Mouse (Mus musculus) heart, postnatal 36 days (tissue): ENCODE measurements around the gene Gm29797. TPM values are rescaled to one million over a fixed set of nuclear protein-coding genes. Genes with fewer than 3 reads are reported as not detected.
A peak's percentile ranks its signal among the peaks of the same experiment; 100 is the strongest.

Experiments used
- DNase-seq, 2 experiments: peaks; one replicate each; pipeline ENCODE4 v3.0.0; 2021 to 2022
- intact Hi-C: fragments of 180-260 bp; cut with DNase I; formaldehyde crosslinking; loops from one replicate; pipeline ENCODE4 v1.15.1; 2025
- total RNA-seq, 2 experiments: library from RNA; stranded (reverse); gene quantifications; 2 replicates each; pipeline ENCODE4 v1.2.3; 2021

The Gm29797 gene
- total RNA-seq = not detected

DNA sequence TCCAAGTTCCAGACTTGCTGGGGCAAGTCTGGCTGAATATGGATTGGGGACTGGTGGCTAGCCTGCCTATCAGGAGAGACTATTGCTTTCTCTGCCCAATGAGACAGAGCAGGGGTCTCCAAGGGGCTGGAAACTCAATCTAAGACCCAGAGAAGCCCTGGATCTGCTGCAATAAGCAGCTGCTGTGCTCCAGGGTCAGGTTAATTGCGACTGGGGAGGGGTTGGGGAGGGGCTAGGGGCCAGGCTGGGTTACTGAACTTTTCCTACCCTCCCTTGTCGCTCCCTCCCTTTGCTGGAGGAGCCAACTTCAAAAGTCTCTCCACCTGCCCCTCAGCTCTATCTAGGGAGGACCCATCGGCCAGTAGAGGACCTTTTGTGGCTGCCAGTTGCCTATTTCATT is at the start of gene Gm29797:
Gene Gm29797, plus strand, starts transcription at position 301 of the 400 bp plus-strand sequence.
- intact Hi-C loops = no loop called here

DNA sequence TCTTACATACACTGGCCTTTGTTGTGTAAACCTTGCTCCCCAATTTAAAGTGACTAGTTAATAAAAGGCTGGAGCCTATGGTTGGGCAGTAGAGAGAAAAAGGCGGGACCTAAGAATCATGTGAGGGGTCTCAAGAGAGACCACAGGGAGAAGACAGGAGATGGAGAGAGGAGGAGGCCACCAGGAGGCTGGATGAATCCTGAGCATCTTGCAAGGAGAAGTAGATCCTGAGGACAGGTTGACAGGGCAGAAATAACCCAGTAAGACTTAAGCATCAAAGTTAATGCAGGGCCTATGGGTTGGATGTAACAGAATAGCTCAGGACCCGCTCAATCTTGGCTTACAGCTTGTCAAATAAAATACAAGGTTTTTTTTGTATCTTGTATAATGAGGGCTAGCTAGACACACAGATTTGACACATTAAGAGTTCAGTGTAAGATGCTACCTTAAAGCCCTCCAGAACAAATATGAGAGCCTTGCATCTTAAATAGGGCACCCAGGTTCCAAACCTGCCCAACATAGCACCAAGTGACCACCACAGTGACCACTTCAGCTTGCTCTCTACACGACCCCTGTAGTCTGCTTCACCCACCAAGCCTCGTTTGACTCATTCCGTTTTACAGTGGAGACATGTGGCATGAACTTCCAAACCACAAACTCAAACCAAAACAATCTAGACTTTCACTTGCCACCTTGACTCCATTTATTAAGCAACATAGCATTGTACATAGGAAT is 37.9 kb upstream of the Gm29797 start:
- no peak for DNase-seq
- intact Hi-C loops = no loop called here

More for the DNA sequence above, at the start of gene Gm29797:
- no peak for DNase-seq

DNA sequence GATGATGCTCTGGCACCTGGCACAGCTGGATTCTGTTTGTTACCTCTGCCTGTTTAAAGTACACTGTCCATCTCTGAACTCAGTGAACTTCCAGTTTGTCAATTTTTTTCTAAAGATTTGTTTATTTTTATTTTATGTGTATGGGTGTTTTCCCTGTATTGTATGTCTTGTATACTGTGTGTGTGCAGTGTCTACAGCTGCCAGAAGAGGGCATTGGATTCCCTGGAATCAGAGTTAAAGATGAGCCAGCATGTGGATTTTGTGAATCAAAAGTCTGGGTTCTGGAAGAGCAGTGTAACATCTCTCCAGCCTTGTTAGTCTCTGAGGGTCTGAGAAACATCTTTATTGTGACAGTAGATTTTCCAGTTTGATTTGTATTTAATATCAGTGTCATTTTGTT is 33.4 kb upstream of the Gm29797 start:
- DNase-seq = peak in 1 of 2 experiments; percentile 15
- intact Hi-C loops = loop anchor here (2.0 kb wide), 1 partner anchor 35 kb away; no protein-coding TSS in a partner anchor

GRCm38 (mm10) chr2:181628471-181628870 is 28.4 kb upstream of the Gm29797 start:
- no peak for DNase-seq
- intact Hi-C loops = no loop called here

DNA sequence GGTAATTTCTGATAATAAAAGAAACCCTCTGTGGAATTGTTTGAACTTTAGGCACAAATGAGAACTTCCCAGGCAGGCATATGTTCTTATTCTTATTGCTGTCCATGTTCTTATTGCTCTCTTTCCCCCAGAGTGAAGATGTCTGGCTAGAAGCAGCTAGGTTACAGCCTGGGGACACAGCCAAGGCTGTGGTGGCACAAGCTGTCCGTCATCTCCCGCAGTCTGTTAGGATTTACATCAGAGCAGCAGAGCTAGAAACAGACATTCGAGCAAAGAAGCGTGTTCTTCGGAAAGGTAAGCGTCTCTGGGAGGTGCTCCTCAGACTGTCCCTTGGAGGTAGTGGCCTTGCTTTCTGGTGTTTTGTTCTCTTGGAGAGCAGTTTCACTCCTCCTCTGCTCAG is 24.2 kb upstream of the Gm29797 start:
- no peak for DNase-seq
- intact Hi-C loops = no loop called here

GRCm38 (mm10) chr2:181635865-181636264 is 21.0 kb upstream of the Gm29797 start:
- intact Hi-C loops = no loop called here
- no peak for DNase-seq

GRCm38 (mm10) chr2:181644361-181644760 is 12.5 kb upstream of the Gm29797 start:
- intact Hi-C loops = loop anchor here (1.0 to 10.0 kb wide), 3 partner anchors 14 to 220 kb away; partner anchors contain the start of gene Polr3k
- DNase-seq = peak in 1 of 2 experiments; percentile 46

DNA sequence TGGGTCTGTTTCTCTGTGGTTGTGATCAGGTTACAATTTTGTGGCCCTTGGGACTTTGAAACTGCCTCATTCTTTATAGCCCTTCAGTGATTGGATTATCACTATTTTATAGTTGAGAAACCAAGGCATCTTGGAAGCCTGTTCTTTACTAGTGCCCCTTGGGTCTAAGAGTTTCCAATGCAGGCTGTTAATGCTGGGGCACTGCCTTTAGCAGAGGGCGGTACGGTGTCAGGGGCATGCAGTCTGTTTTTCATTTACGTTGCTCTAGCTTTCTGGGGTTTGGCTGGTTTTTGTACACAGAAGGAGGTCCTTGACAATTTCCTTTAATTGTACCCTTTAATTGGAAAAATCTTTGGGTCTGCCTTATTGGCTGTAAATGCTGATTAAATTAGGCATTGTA is 11.2 kb upstream of the Gm29797 start:
- intact Hi-C loops = loop anchor here (2.0 to 10.0 kb wide), 2 partner anchors 13 to 219 kb away; partner anchors contain the start of gene Polr3k
- DNase-seq = no peak

GRCm38 (mm10) chr2:181646626-181647472 is 10.0 kb upstream of the Gm29797 start:
- intact Hi-C loops = loop anchor here (10.0 kb wide), 1 partner anchor 218 kb away; the partner anchor contains the start of gene Polr3k

DNA sequence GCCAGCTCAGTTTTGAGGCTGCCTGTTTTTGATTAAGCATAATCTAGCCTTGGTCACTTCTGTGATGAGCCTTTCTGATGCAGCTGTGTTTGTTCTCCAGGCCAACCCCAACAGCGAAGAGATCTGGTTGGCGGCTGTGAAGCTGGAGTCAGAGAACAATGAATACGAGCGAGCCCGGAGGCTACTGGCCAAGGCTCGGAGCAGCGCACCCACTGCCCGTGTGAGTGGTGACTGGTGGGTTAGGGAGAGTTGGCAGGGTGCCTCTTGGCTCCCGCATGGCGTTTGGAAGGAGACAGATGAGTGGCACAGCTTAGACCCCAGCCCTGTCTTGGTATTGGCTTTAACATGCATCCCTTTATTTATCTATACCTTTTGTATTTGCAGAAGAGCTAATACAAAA is 7.9 kb upstream of the Gm29797 start:
- DNase-seq = no peak
- intact Hi-C loops = loop anchor here (10.0 kb wide), 1 partner anchor 216 kb away; the partner anchor contains the start of gene Polr3k

More at GRCm38 (mm10) chr2:181646626-181647472, 10.0 kb upstream of the Gm29797 start:
- DNase-seq = no peak

GRCm38 (mm10) chr2:181653065-181653464 is 3.8 kb upstream of the Gm29797 start:
- no peak for DNase-seq
- intact Hi-C loops = no loop called here

GRCm38 (mm10) chr2:181653523-181653922 is 3.3 kb upstream of the Gm29797 start:
- intact Hi-C loops = no loop called here
- no peak for DNase-seq

DNA sequence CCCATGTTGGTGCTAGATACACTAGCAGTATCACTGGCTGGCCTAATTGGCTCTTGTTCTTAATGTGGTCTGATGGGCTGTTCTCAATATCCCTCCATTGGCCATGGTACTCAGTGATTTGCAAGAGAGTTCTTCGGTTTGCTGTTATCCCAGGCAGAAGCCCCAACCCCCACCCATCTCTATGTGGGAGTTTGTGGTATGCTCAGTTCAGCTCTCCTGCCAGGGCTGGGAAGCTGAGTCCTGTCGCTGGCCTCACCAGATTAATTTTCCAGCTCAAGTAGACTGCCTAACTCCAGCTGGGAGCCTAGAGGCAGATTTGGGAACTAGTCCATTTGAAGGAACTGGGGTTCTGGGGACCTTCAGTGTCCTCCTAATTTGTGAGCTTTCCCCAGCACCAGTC is 607 bp downstream of the Gm29797 start:
- intact Hi-C loops = no loop called here
- no peak for DNase-seq

DNA sequence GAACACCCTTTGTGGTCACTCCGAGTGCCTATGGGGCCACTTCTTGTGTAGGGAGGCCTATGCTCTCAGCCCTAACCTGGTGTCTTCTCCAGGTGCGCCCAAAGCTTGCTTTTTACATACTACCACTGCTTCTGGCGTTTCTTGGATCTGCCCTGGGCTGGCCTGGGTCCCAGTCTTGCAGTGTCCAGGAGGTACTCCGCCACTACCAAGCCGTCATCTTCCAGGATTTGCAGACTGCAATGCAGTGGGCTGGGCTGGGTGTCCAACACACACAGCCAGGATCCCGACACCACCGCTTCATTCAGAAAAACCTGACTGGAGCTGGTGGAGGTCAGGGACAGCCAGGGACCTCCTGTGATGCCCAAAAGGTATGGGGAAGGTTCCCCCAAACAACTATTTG is 1.7 kb downstream of the Gm29797 start:
- intact Hi-C loops = loop anchor here (2.0 kb wide), 3 partner anchors 14 to 48 kb away; no protein-coding TSS in a partner anchor
- DNase-seq = no peak

DNA sequence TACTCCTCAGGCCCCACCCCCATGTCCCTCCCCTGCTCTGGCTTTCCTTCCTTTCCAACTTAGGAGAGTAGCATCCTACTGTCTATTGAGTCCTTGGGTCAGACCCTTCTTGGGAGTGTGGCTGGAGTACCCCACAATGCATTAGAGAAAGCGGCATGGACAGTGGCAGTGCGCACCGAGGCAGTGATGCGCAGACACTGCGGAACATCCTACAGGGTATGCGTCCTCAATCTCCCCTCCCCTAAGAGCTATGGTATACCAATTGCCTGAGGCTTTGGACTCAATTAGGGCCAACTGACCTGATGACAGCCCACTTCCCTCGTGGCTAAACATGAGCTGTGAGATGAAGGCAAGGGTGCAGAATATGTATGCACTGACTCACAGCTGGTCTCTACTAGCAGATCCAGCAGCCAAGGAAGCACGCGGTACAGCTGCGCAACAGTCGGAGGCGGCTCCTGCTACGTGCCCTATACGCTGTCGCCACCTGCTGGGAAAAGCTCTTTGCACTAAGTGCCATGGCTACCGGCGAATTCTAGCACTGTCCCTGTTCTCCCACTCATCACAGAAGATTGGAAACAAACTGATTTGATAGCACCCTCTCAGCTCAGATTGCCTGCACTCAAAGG is 2.2 kb downstream of the Gm29797 start:
- intact Hi-C loops = loop anchor here (1.0 to 2.0 kb wide), 4 partner anchors 14 to 48 kb away; no protein-coding TSS in a partner anchor

DNA sequence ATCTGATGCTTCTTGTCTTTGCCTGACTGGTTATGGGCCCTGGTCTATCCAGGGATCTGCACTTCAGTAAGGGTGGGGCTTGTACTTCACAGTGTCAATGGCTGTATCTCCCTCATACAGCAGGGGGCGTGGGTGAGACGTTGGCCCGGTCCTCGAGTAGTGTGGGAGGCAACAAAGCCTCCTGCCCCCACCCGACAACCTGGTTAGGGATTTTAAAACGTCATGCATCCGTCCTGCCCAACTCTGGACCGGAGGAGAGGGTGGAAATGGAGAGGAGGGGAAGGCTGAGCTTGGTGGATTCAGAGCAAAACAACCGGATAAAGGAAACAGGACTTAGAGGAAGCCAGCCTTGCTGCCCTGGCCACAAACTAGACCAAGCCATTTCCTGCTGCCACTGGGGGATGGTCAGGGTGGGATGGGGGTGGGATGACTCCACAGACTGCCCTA is 2.8 kb downstream of the Gm29797 start:
- intact Hi-C loops = loop anchor here (1.0 to 2.0 kb wide), 4 partner anchors 15 to 47 kb away; no protein-coding TSS in a partner anchor
- DNase-seq = peak; percentile 87 to 89

More for the DNA sequence above, 2.2 kb downstream of the Gm29797 start:
- DNase-seq = peak; percentile 67 to 70

DNA sequence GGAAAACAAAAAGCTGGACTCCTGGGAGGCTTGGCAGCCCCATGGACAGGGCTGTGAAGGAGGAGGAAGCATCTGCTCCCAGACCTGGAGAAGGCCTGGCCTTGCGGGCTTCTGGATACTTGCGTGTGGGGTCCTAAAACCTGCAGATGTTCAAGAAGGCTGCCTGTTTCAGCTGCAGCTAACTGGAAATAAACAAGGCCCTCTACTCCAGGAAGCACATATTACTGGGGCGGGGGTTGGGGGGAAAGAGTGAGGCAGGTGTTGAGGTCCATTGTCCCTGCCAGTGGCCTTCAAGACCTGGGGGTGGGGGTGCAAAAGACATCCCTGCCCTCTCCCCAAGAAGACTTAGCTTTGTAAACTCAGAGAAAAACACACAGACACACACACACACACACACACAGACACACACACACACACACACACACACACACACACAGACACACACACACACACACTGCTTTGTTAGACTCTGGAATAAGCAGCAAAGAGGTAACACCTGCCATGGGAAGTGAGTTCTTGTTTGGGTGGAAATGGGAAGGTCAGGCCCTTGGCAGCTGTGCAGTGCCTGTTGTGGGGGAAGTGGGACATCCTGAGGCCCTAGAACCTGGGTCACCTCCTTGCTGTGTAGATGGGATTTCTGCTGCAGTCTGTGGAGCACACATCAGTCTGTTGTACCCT is 5.9 kb downstream of the Gm29797 start:
- intact Hi-C loops = no loop called here
- DNase-seq = no peak

GRCm38 (mm10) chr2:181663298-181663630 is 6.4 kb downstream of the Gm29797 start:
- intact Hi-C loops = no loop called here
- DNase-seq = peak; percentile 75 to 79

DNA sequence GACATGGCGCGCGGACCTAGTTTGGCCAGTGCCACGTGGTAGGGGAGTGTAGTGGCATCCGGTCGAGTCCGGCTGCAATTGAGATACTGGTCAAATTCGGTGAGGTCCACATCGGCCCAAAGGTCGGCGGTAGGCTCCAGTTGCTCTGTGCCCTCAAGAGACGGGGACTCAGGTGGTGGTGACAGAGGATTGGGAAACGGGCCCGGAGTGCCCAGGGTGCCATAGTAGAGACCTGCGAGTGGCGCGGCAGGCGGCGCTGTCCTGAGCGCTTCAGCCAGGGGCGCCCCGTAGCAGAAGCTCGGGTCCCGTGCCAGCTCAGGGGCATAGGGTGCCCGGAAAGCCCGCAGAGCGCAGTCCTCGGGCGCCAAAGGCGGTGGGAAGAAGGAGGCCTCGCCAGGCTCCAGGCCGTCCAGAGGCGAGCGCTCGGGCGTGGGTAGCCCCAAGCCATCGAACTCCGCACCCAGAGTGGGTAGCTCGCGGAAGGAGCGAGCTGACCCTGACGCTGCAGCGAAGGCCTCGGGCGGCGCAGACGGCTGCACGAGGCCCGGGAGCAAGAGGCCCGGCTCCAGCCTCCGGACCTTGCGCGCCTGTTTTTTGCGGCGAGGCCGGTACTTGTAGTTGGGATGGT is 13.6 kb downstream of the Gm29797 start:
- intact Hi-C loops = loop anchor here (5.0 kb wide), 1 partner anchor 208 kb away; no protein-coding TSS in a partner anchor
- DNase-seq = peak in 1 of 2 experiments; percentile 35
